Mouse (Mus musculus): ENCODE measurements around the gene Adcy2.
A peak's percentile ranks its signal among the peaks of the same experiment; 100 is the strongest.

Adcy2 gene

GRCm38 (mm10) chr13:68828441-68828840, 170.9 kb downstream of the Adcy2 start:
- DNase-seq (ENCODE audit: low spot score in 2 of 2), result no peak

- DNase-seq (ENCODE audit: low spot score in 2 of 2), result no peak
These were observed 172.9 kb downstream of the Adcy2 start for GRCm38 (mm10) chr13:68826461-68826860.

GRCm38 (mm10) chr13:68820858-68821579, 178.3 kb downstream of the Adcy2 start:
- DNase-seq (ENCODE audit: low spot score in 2 of 2), result no peak

DNA sequence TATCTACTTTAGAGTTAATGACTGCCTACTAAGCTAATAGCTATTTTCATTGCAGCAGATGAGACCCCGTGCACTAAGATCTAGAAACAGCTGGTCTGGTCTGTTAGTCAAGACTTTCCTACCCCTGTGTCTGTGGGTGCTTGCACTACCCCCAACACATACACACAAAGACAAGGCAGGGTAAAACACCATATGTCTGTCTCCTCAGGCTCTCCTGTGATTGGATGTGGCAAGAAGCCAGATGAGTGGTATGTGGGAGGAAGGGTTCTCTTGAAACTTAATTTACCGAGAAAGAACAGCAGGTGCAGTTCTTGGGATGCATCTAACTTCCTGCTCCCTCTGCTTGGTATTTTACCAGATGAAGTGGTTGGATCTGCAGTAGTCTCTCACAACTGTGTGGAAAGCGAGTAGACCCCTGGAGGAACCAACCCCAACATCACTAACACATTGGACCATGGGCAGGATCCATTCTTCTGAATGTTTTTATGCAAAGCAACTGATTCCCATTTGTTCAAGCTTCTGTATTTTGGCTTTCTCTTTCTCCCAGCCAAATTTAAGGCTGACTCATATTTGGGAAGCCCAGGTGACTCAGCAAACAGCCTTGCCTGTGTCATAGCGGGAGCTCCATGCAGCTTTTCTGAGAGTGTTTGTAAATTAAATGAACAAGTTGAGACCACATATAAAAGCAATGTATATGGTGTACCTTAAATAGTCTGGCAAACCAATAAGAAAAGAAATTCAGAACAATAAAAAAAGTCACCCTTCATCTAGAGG, 183.4 kb downstream of the Adcy2 start:
- DNase-seq (ENCODE audit: low spot score in 2 of 2), result peak; percentile 82 to 92

- no peak for DNase-seq (ENCODE audit: low spot score in 2 of 2)
These were observed 188.2 kb downstream of the Adcy2 start for GRCm38 (mm10) chr13:68811185-68811584.

- no peak for DNase-seq (ENCODE audit: low spot score in 2 of 2)
These were observed 199.6 kb downstream of the Adcy2 start for GRCm38 (mm10) chr13:68799777-68800176.

DNA sequence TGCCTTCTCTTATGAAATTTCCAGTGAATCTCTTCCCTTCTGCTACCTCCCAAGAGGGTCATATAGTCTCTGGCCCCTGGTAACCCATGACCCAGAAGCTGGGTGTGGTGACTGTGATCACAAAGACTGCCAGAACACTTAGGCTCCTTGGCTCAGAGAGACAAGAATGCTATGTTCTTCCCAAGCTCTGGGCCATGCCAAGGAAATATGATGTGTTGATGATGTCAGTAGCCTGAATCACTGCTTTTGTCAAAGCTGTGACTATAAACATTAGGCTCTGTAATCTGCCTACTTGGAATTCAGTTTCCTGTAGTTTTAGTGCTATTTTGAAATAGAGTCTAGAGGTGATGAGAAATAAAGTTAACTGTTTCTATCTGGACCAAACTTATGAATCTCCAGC, 206.1 kb downstream of the Adcy2 start:
- DNase-seq (ENCODE audit: low spot score in 2 of 2), result no peak

DNA sequence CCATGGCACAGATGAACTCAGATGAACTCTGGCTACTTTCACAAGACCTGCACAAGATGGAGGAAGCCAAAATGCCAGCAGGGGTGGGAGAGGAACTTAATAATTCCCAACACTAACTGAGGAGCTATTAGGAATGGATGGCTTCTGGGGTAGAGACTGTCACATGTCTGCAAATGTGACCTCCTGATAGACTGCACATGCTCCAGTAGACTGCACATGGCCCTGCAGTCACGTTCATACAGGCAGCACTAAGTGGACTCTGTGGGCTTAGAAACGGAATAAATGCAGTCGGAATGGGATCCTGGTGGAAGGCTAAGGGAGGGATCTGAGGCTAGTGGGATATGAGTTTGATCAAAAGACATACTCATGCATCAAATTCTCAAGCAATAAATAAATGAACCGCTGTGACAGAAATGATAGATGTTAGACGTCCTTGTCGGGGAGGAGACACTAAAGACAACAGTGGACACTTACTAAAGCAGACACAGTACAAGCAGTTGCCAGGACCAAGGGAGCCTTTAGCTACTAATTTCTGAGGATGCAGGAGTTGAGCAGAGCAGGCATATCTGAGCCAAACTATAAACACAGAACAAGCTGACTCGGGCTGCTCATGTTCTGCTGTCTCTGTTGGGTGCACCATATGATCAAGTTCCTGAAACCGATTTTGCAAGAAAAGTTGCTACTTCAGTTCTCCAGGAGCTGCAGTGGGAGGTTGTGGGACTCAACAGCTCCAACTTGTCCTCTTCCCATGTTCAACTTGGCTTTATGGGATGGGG, 211.9 kb downstream of the Adcy2 start:
- DNase-seq (ENCODE audit: low spot score in 2 of 2), result no peak

GRCm38 (mm10) chr13:68783096-68783495, 216.2 kb downstream of the Adcy2 start:
- DNase-seq (ENCODE audit: low spot score in 2 of 2), result no peak

DNA sequence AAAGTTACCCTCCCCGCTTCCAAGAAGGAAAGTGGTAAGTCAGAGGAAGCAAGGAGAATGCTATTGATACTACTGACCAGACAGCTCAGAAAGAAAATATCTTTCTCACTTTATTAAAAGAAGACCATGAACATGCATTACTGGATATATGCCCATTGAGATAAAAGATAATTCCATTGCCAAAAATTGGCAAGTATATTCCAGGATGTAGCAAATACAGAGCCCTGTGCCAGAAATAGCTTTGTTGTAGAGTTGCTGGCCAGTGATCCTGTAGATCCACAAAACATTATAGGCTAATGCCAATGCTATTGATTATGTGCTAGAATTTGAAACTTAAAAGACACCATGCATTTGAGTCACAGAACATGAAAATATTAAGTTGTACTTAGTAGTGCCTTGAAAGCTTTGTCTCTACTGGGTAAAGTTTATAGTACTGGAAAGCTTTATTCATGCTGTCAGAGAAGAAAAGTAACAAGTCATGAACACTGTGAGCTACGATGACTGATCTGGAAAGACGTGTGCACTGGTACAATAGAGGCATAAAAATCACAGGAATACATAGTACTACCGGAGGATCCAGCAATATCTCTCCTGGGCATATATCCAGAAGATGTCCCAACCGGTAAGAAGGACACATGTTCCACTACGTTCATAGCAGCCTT, 221.2 kb downstream of the Adcy2 start:
- no peak for DNase-seq (ENCODE audit: low spot score in 2 of 2)

GRCm38 (mm10) chr13:68773599-68774211, 225.6 kb downstream of the Adcy2 start:
- DNase-seq (ENCODE audit: low spot score in 2 of 2), result no peak

DNA sequence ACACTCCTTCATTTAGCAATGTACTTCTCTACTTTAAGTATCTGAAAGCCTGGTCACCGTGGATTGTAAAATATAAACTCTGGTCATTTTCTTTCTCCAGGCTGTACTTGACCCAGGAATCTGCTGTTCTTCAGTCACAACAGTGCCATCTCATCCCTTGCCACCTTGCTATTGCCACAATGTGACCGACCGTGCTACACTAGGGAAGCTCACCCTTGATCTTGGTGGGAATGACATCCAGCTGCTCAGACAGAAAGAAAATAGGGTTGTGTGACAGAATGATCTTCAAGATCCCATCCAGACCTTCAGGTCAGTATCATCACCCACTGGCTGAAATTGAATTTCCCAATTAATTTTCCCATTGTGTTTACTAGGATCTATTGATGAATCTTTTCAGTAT, 230.8 kb downstream of the Adcy2 start:
- DNase-seq (ENCODE audit: low spot score in 2 of 2), result no peak

- no peak for DNase-seq (ENCODE audit: low spot score in 2 of 2)
These were observed 233.3 kb downstream of the Adcy2 start for GRCm38 (mm10) chr13:68765896-68766578.

GRCm38 (mm10) chr13:68764614-68765013, 234.7 kb downstream of the Adcy2 start:
- DNase-seq (ENCODE audit: low spot score in 2 of 2), result no peak

- DNase-seq (ENCODE audit: low spot score in 2 of 2), result peak; percentile 19 to 59
These were observed 249.5 kb downstream of the Adcy2 start for GRCm38 (mm10) chr13:68749801-68750200.

DNA sequence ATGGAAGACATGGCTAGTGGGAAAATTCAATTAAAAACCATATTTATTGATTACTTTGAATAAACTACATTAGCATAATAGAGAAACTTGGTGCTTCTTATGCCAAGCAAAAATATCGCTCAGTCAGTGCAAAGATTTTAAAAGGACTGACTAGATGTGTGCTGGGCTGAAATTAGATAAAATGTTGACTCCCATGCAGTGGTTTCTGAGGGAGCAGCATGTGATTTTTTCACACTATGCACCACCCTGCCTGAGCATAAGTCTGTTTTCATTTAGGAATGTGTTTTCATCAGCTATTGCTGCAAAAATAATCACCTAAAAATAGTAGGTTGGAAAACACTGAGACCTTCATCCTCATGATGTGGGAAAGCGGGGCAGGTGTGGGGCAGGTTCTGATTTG, 250.0 kb downstream of the Adcy2 start:
- DNase-seq (ENCODE audit: low spot score in 2 of 2), result no peak

DNA sequence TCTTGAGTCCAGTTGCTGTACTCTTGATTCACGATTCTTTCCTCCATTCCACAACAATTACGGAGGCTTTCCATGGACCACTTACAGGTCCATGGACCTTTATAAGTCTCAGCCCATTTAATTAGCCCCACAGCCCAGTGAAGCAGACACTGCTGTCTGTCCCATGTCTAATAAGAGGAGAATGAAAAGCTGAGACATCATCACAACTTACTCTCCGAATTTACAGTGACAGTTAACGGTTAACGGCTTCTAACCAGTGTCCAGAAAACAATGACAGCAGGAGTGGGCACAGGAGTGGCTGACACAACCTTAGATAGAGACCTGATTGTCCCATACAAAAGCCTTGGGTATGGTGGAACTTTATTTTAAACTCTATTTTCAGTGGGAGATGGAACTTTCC, 253.9 kb downstream of the Adcy2 start:
- DNase-seq (ENCODE audit: low spot score in 2 of 2), result no peak

GRCm38 (mm10) chr13:68712661-68713060, 286.7 kb downstream of the Adcy2 start:
- DNase-seq (ENCODE audit: low spot score in 2 of 2), result no peak

GRCm38 (mm10) chr13:68707296-68707747, 292.0 kb downstream of the Adcy2 start:
- peak; percentile 25 to 70 for DNase-seq (ENCODE audit: low spot score in 2 of 2)

DNA sequence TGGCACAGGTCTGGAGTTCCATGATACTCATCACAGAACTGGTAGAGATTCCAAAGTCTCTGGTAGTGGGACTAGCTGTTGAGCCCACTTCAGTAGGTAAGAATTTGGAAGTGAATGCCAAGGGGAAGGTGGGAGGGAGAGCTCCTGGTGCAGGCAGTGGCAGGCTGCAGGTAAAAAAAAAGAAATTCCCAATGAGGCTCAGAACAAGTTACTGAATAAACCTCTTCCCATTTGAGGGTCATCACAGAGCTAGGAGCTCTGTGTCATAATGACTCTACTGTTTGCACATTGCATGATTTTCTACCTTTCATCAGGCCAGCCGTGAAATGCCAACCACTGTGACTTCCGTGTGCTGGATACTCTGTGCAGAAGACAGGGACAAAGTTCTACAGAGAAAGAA, 314.4 kb downstream of the Adcy2 start:
- DNase-seq (ENCODE audit: low spot score in 2 of 2), result no peak

DNA sequence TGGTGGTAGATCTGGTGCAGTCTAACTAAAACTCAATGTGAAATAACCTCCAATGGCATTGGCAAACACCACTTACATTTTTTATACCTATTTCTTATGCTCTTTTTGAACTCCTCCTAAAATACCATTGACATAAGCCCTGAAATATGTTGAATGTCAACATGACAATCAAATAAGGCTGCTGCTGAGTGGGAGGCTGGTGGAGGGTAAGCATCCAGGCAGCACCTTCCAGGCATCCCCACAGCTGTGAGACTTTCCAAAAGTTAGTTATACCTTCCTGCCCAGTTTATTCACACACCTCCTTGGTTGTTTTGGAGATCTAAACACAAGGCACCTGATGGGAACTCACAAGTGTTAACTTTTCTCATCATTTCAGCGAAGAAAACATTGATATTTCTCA, 318.9 kb downstream of the Adcy2 start:
- no peak for DNase-seq (ENCODE audit: low spot score in 2 of 2)
